Mouse (Mus musculus): Measurements from ENCODE around the gene Stx8. TPM values are rescaled to one million over a fixed set of nuclear protein-coding genes. Genes with fewer than 3 reads are reported as not detected.

Gene Stx8
- total and polyA plus RNA-seq, 2 experiments, result 3.5 to 12.9 TPM

DNA sequence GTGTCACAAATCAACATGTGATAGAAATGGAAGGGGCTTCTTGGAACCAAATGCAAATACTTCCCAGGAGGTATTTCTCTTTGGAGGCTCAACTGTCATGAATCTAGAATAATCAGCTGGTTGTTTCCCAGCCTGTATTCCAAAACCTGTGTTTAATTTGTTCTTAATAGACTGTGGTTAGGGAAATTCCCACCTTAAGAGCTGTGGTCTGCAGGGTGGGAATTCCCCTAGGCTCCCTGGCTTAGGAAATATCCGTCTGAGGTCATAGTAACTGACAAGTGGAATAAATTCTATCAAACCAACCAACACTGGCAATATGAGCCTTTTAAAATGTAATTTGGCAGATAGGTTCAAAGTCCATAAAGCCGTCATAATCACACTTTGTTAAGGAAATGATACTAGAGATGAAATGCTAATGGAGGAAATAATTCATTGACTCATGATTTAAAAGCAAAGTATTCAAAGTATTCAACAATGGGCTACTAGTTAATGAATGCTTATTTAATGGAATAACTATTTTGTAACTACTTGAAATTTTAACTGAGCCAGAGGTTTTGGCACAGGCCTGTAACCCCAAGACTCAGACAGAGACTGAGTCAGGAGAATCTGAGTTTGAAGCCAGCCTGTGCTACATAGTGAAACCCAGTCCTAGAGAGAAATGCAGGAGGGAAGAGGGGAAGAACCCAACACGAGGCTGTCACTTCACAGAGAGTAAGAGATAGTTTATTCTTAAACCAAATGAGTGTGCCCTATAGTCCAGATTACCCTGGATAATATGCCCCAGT is 126.2 kb downstream of the Stx8 start:
- peak; percentile 18 for DNase-seq (ENCODE audit: extremely low read depth, low read depth, low spot score)
- H3K79me2 ChIP-seq (ENCODE audit: control insufficient read depth, insufficient read depth, low read length), result no peaks in the 10 kb centered on the region; the same call in 1 of the 2 replicates
- no peaks in the 10 kb centered on the region for H3K36me3 ChIP-seq (ENCODE audit: control insufficient read depth, insufficient read depth, low read length)
- H3K27me3 ChIP-seq (ENCODE audit: control insufficient read depth, insufficient read depth, low read length), result no peaks in the 10 kb centered on the region
- no peak overlapping the region for H3K4me3 ChIP-seq (ENCODE audit: insufficient read depth, low read depth, low read length)
- peaks cover 2% of the 10 kb centered on the region; the same call in 1 of the 2 replicates for H3K4me1 ChIP-seq (ENCODE audit: control insufficient read depth, insufficient read depth, low read length)
- H3K9ac ChIP-seq (ENCODE audit: low read depth, low read length), result no peak overlapping the region
- no peak overlapping the region for H3K27ac ChIP-seq (replicated peaks; ENCODE audit: insufficient read depth, low read depth, low read length)
- WGBS, result 66% methylated on average over 3 of the region's 3 CpGs
- TF ChIP-seq POLR2A (IDR thresholded peaks at IDR 0.05; ENCODE audit: extremely low read depth, insufficient read depth, low read length) (no peak), CTCF (IDR thresholded peaks at IDR 0.05; ENCODE audit: low read depth, low read length) (no peak)

DNA sequence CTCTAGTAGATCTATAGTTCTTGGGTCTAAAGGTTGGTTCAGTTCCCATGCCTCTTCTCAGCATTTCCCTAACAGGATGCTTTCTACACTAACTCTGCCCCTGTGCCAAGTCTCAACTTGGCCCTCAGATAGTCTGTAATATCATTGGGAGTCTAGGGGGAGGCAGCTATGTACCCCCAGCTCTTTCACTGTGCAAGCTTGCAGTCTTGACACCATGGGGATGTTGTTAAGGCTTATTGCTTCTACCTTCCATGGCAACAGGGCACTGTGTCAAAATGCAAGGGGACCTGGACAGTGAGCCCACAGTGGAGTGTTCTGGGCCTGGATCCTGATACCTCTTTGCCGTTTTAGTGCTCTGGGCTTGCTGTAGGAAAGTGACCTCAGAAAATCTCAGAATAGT is 135.6 kb downstream of the Stx8 start:
- WGBS, result 95% methylated on average over 1 of the region's 1 CpGs
- no peak overlapping the region for H3K27ac ChIP-seq (replicated peaks; ENCODE audit: insufficient read depth, low read depth, low read length)
- no peaks in the 10 kb centered on the region for H3K79me2 ChIP-seq (ENCODE audit: control insufficient read depth, insufficient read depth, low read length)
- DNase-seq (ENCODE audit: extremely low read depth, low read depth, low spot score), result no peak
- TF ChIP-seq POLR2A (IDR thresholded peaks at IDR 0.05; ENCODE audit: extremely low read depth, insufficient read depth, low read length) (no peak), CTCF (IDR thresholded peaks at IDR 0.05; ENCODE audit: low read depth, low read length) (no peak)
- H3K4me3 ChIP-seq (ENCODE audit: insufficient read depth, low read depth, low read length), result no peak overlapping the region
- no peaks in the 10 kb centered on the region for H3K27me3 ChIP-seq (ENCODE audit: control insufficient read depth, insufficient read depth, low read length)
- no peaks in the 10 kb centered on the region for H3K36me3 ChIP-seq (ENCODE audit: control insufficient read depth, insufficient read depth, low read length)
- H3K4me1 ChIP-seq (ENCODE audit: control insufficient read depth, insufficient read depth, low read length), result no peaks in the 10 kb centered on the region
- H3K9ac ChIP-seq (ENCODE audit: low read depth, low read length), result no peak overlapping the region

DNA sequence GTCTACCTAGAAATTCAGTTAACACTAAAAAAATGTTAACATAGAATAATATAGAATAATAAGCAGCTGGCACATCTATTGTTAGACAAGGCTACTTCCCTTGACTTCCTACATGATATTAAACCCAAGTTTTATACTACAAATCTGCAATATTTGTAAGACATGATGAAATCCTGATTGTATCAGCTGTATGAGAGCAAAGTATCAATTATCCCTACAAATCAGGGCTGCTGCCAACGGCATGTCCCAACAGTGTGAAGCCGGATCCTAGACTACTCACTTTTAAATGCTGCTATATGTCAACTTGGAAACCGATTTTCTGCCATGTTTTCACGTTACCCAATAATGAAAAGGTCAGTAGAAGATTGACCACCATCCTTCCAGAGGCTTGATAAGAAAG is 137.5 kb downstream of the Stx8 start:
- Histone ChIP-seq H3K79me2 (ENCODE audit: control insufficient read depth, insufficient read depth, low read length) (no peaks in the 10 kb centered on the region), H3K36me3 (ENCODE audit: control insufficient read depth, insufficient read depth, low read length) (no peaks in the 10 kb centered on the region), H3K4me3 (ENCODE audit: insufficient read depth, low read depth, low read length) (no peak overlapping the region), H3K9ac (ENCODE audit: low read depth, low read length) (no peak overlapping the region), H3K27ac (replicated peaks; ENCODE audit: insufficient read depth, low read depth, low read length) (no peak overlapping the region), H3K27me3 (ENCODE audit: control insufficient read depth, insufficient read depth, low read length) (no peaks in the 10 kb centered on the region), H3K4me1 (ENCODE audit: control insufficient read depth, insufficient read depth, low read length) (no peaks in the 10 kb centered on the region)
- no peak for TF ChIP-seq POLR2A (IDR thresholded peaks at IDR 0.05; ENCODE audit: extremely low read depth, insufficient read depth, low read length)
- DNase-seq (ENCODE audit: extremely low read depth, low read depth, low spot score), result peak; percentile 76
- WGBS, result 25% methylated on average over 4 of the region's 4 CpGs

DNA sequence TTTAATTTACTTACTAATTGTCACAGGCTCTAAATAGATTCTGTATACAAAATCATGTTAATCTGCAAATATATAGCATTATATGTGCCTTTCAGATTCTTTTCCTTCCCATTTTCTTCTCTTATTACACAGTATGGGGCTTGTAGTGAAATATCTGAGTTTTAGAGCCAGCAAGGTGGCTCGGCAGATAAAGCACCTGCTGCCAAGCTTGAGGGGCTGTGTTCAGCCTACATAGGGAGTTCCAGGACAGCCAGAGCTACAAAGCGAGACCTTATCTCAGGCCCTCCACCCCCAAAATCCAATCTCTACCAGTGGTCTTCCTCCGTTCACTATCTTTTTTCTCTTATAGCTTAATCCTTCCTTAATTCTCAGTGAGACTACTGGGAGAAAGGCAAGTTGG is 140.1 kb downstream of the Stx8 start:
- no peaks in the 10 kb centered on the region for H3K4me1 ChIP-seq (ENCODE audit: control insufficient read depth, insufficient read depth, low read length)
- TF ChIP-seq POLR2A (IDR thresholded peaks at IDR 0.05; ENCODE audit: extremely low read depth, insufficient read depth, low read length), result no peak
- TF ChIP-seq CTCF (IDR thresholded peaks at IDR 0.05; ENCODE audit: low read depth, low read length), result no peak
- H3K27ac ChIP-seq (replicated peaks; ENCODE audit: insufficient read depth, low read depth, low read length), result no peak overlapping the region
- DNase-seq (ENCODE audit: extremely low read depth, low read depth, low spot score), result no peak
- H3K4me3 ChIP-seq (ENCODE audit: insufficient read depth, low read depth, low read length), result no peak overlapping the region
- H3K9ac ChIP-seq (ENCODE audit: low read depth, low read length), result no peak overlapping the region
- WGBS, result 94% methylated on average over 3 of the region's 3 CpGs
- no peaks in the 10 kb centered on the region for H3K36me3 ChIP-seq (ENCODE audit: control insufficient read depth, insufficient read depth, low read length)
- no peaks in the 10 kb centered on the region for H3K27me3 ChIP-seq (ENCODE audit: control insufficient read depth, insufficient read depth, low read length)
- no peaks in the 10 kb centered on the region for H3K79me2 ChIP-seq (ENCODE audit: control insufficient read depth, insufficient read depth, low read length)

DNA sequence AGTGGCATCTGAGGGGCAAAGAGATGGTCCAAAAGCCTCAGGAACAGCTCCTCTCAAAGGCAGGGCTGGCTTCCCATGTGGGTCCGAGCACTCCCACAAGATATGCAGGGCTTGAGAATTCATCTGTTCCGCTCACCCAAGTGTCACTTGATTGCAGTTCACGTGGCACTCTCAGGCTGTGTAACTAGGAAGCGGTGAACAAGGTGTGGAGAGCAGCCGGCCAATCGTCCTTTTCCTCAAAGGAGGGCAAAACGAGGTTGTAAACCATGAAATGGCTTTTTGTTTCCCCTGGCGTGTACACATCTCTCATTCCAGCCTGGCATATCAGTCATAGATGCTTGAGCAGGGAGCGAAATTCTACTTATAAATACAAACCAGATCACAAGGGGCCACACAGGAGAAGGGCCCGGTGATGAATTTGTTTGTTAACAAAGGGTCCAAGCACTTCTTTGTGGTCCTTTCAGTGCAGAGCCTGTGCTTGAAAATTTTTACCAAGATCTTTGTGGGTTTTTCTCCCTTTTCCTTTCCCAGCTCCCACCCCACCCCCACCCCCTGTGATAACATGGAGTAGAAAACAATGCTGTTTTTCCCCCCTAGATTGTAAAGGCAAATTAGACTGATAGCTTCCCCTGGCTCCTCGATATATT is 147.6 kb downstream of the Stx8 start:
- 81% methylated on average over 11 of the region's 11 CpGs for WGBS
- Histone ChIP-seq H3K27me3 (ENCODE audit: control insufficient read depth, insufficient read depth, low read length) (no peaks in the 10 kb centered on the region), H3K9ac (ENCODE audit: low read depth, low read length) (no peak overlapping the region), H3K36me3 (ENCODE audit: control insufficient read depth, insufficient read depth, low read length) (no peaks in the 10 kb centered on the region), H3K4me1 (ENCODE audit: control insufficient read depth, insufficient read depth, low read length) (no peaks in the 10 kb centered on the region), H3K27ac (replicated peaks; ENCODE audit: insufficient read depth, low read depth, low read length) (no peak overlapping the region), H3K4me3 (ENCODE audit: insufficient read depth, low read depth, low read length) (no peak overlapping the region), H3K79me2 (ENCODE audit: control insufficient read depth, insufficient read depth, low read length) (no peaks in the 10 kb centered on the region)
- no peak for DNase-seq (ENCODE audit: extremely low read depth, low read depth, low spot score)
- TF ChIP-seq CTCF (IDR thresholded peaks at IDR 0.05; ENCODE audit: low read depth, low read length) (no peak), POLR2A (IDR thresholded peaks at IDR 0.05; ENCODE audit: extremely low read depth, insufficient read depth, low read length) (no peak)

DNA sequence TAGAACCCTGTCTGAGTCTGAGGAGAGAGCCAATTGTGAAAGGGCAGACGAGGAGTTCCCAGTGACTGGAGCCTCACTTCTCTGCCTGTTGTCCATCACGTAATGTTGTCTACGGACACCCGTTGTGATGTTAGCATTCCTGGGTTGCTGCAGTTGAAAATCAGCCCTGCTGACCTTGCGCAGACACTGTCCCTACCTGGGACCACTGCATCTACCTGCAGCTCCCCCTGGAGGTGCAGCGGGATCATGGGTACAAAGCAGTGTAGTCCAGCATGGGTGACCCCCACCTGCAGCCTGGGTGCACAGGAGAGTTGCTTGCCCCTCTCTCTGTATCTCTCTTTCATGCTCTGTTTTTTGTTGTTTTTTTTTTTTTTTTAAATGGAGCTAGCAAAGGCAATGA is 148.2 kb downstream of the Stx8 start:
- H3K4me1 ChIP-seq (ENCODE audit: control insufficient read depth, insufficient read depth, low read length), result no peaks in the 10 kb centered on the region
- no peaks in the 10 kb centered on the region for H3K36me3 ChIP-seq (ENCODE audit: control insufficient read depth, insufficient read depth, low read length)
- no peak overlapping the region for H3K9ac ChIP-seq (ENCODE audit: low read depth, low read length)
- H3K27me3 ChIP-seq (ENCODE audit: control insufficient read depth, insufficient read depth, low read length), result no peaks in the 10 kb centered on the region
- WGBS, result 70% methylated on average over 6 of the region's 6 CpGs
- no peaks in the 10 kb centered on the region for H3K79me2 ChIP-seq (ENCODE audit: control insufficient read depth, insufficient read depth, low read length)
- TF ChIP-seq CTCF (IDR thresholded peaks at IDR 0.05; ENCODE audit: low read depth, low read length), result 0 out of 2 replicates have a peak, but pooled peaks have one; percentile 10
- no peak for TF ChIP-seq POLR2A (IDR thresholded peaks at IDR 0.05; ENCODE audit: extremely low read depth, insufficient read depth, low read length)
- no peak for DNase-seq (ENCODE audit: extremely low read depth, low read depth, low spot score)
- H3K4me3 ChIP-seq (ENCODE audit: insufficient read depth, low read depth, low read length), result no peak overlapping the region
- no peak overlapping the region for H3K27ac ChIP-seq (replicated peaks; ENCODE audit: insufficient read depth, low read depth, low read length)
